Mouse (Mus musculus): ENCODE data around the gene Mdga1.
"Not testable (repeated sequence)": the region's sequence is repeated elsewhere in the genome, so short reads cannot be mapped to it uniquely, and the experiment has no call there.

The Mdga1 gene

GRCm38 (mm10) chr17:29796086-29796485 lies 173.8 kb downstream of the Mdga1 start:
- DNase-seq: peak; percentile 65 to 94

- no peak for DNase-seq
Measured at GRCm38 (mm10) chr17:29795050-29795770, 174.7 kb downstream of the Mdga1 start.

- no peak for DNase-seq
Measured at GRCm38 (mm10) chr17:29791531-29792050, 178.3 kb downstream of the Mdga1 start.

GRCm38 (mm10) chr17:29790231-29790740 lies 179.6 kb downstream of the Mdga1 start:
- DNase-seq: no peak

GRCm38 (mm10) chr17:29789715-29790114 lies 180.2 kb downstream of the Mdga1 start:
- DNase-seq: no peak

- no peak for DNase-seq
Measured at GRCm38 (mm10) chr17:29788573-29788972, 181.3 kb downstream of the Mdga1 start.

GRCm38 (mm10) chr17:29784820-29785219 lies 185.1 kb downstream of the Mdga1 start:
- peak in 1 of 2 experiments; percentile 18 for DNase-seq

- not testable (repeated sequence) for DNase-seq
Measured at GRCm38 (mm10) chr17:29781472-29781871, 188.4 kb downstream of the Mdga1 start.

- no peak for DNase-seq
Measured at GRCm38 (mm10) chr17:29778021-29778420, 191.9 kb downstream of the Mdga1 start.
